Mouse (Mus musculus): ENCODE measurements around the gene Clcnka. TPM values are rescaled to one million over a fixed set of nuclear protein-coding genes. Genes with fewer than 3 reads are reported as not detected.

Clcnka gene
- polyA plus RNA-seq, 1 experiment from 2014 or later: 0.80 TPM

- Histone ChIP-seq H3K4me2 (no peak overlapping the region), H3K4me3 (ENCODE audit: low read depth, low read length) (no peak overlapping the region), H3K27me3 (ENCODE audit: insufficient read depth, low read length) (no peaks in the 10 kb centered on the region), H3K9ac (no peak overlapping the region), H3K27ac (ENCODE audit: low read depth) (no peak overlapping the region), H3K36me3 (ENCODE audit: insufficient read depth) (no peaks in the 10 kb centered on the region), H3K4me1 (ENCODE audit: insufficient read depth) (no peaks in the 10 kb centered on the region), H3K9me3 (ENCODE audit: low read depth, low read length) (no peaks in the 10 kb centered on the region)
- WGBS: 78% methylated on average over 12 of the region's 12 CpGs
- no peak for DNase-seq
- ATAC-seq (ENCODE audit: insufficient read depth): no peak
- no peak for TF ChIP-seq CTCF (IDR thresholded peaks at IDR 0.05; ENCODE audit: low read depth)
Observed at GRCm38 (mm10) chr4:141439083-141439803, 40.7 kb upstream of the Clcnka start.

GRCm38 (mm10) chr4:141435974-141436373 is 37.5 kb upstream of the Clcnka start, which contains the start of gene Srarp:
Gene Srarp, minus strand, starts transcription at chr4:141436105.
- no peak within 1 kb of the TSS for H3K9ac ChIP-seq
- DNase-seq (no peak), ATAC-seq (ENCODE audit: insufficient read depth) (no peak)
- no peak for TF ChIP-seq CTCF (IDR thresholded peaks at IDR 0.05; ENCODE audit: low read depth)
- H3K27ac ChIP-seq (ENCODE audit: low read depth): no peak within 1 kb of the TSS
- no peaks in the 10 kb centered on the region for H3K27me3 ChIP-seq (ENCODE audit: insufficient read depth, low read length)
- no peaks in the 10 kb centered on the region for H3K36me3 ChIP-seq (ENCODE audit: insufficient read depth)
- no peak within 1 kb of the TSS for H3K4me3 ChIP-seq (ENCODE audit: low read depth, low read length)
- no peak within 1 kb of the TSS for H3K4me2 ChIP-seq
- 60% methylated on average over 1 of the region's 1 CpGs for WGBS
- H3K4me1 ChIP-seq (ENCODE audit: insufficient read depth): no peaks in the 10 kb centered on the region
- no peaks in the 10 kb centered on the region for H3K9me3 ChIP-seq (ENCODE audit: low read depth, low read length)

- H3K9me3 ChIP-seq (ENCODE audit: low read depth, low read length): no peaks in the 10 kb centered on the region
- ATAC-seq (ENCODE audit: insufficient read depth) (no peak), DNase-seq (no peak)
- TF ChIP-seq CTCF (IDR thresholded peaks at IDR 0.05; ENCODE audit: low read depth): no peak
- no peak overlapping the region for H3K4me3 ChIP-seq (ENCODE audit: low read depth, low read length)
- H3K27me3 ChIP-seq (ENCODE audit: insufficient read depth, low read length): no peaks in the 10 kb centered on the region
- H3K9ac ChIP-seq: no peak overlapping the region
- H3K4me1 ChIP-seq (ENCODE audit: insufficient read depth): no peaks in the 10 kb centered on the region
- H3K27ac ChIP-seq (ENCODE audit: low read depth): no peak overlapping the region
- no peak overlapping the region for H3K4me2 ChIP-seq
- H3K36me3 ChIP-seq (ENCODE audit: insufficient read depth): no peaks in the 10 kb centered on the region
- 78% methylated on average over 18 of the region's 18 CpGs for WGBS
Observed at GRCm38 (mm10) chr4:141433191-141433590, 34.7 kb upstream of the Clcnka start.

GRCm38 (mm10) chr4:141432666-141433065 is 34.1 kb upstream of the Clcnka start:
- DNase-seq: no peak
- WGBS: 43% methylated on average over 14 of the region's 14 CpGs
- TF ChIP-seq CTCF (IDR thresholded peaks at IDR 0.05; ENCODE audit: low read depth): no peak
- no peak overlapping the region for H3K4me3 ChIP-seq (ENCODE audit: low read depth, low read length)
- H3K9ac ChIP-seq: no peak overlapping the region
- no peak for ATAC-seq (ENCODE audit: insufficient read depth)
- no peaks in the 10 kb centered on the region for H3K27me3 ChIP-seq (ENCODE audit: insufficient read depth, low read length)
- H3K36me3 ChIP-seq (ENCODE audit: insufficient read depth): no peaks in the 10 kb centered on the region
- H3K4me2 ChIP-seq: no peak overlapping the region
- H3K9me3 ChIP-seq (ENCODE audit: low read depth, low read length): no peaks in the 10 kb centered on the region
- H3K4me1 ChIP-seq (ENCODE audit: insufficient read depth): 0 out of 2 replicates have a peak, but pooled peaks cover under 1% of the 10 kb centered on the region
- H3K27ac ChIP-seq (ENCODE audit: low read depth): no peak overlapping the region

GRCm38 (mm10) chr4:141430997-141431396 is 32.5 kb upstream of the Clcnka start:
- ATAC-seq (ENCODE audit: insufficient read depth) (no peak), DNase-seq (peak; percentile 83)
- Histone ChIP-seq H3K36me3 (ENCODE audit: insufficient read depth) (no peaks in the 10 kb centered on the region), H3K4me1 (ENCODE audit: insufficient read depth) (peaks cover 3% of the 10 kb centered on the region; the same call in 1 of the 2 replicates), H3K9me3 (ENCODE audit: low read depth, low read length) (no peaks in the 10 kb centered on the region), H3K27ac (ENCODE audit: low read depth) (no peak overlapping the region), H3K9ac (no peak overlapping the region), H3K4me3 (ENCODE audit: low read depth, low read length) (no peak overlapping the region), H3K4me2 (no peak overlapping the region), H3K27me3 (ENCODE audit: insufficient read depth, low read length) (no peaks in the 10 kb centered on the region)
- peak; percentile 85 for TF ChIP-seq CTCF (IDR thresholded peaks at IDR 0.05; ENCODE audit: low read depth)
- 40% methylated on average over 9 of the region's 9 CpGs for WGBS

- no peaks in the 10 kb centered on the region for H3K9me3 ChIP-seq (ENCODE audit: low read depth, low read length)
- H3K27ac ChIP-seq (ENCODE audit: low read depth): no peak overlapping the region
- no peak overlapping the region for H3K9ac ChIP-seq
- no peaks in the 10 kb centered on the region for H3K27me3 ChIP-seq (ENCODE audit: insufficient read depth, low read length)
- H3K36me3 ChIP-seq (ENCODE audit: insufficient read depth): no peaks in the 10 kb centered on the region
- no peak for ATAC-seq (ENCODE audit: insufficient read depth)
- 53% methylated on average over 9 of the region's 9 CpGs for WGBS
- peak; percentile 67 for TF ChIP-seq CTCF (IDR thresholded peaks at IDR 0.05; ENCODE audit: low read depth)
- peaks cover 3% of the 10 kb centered on the region; the same call in 1 of the 2 replicates for H3K4me1 ChIP-seq (ENCODE audit: insufficient read depth)
- DNase-seq: peak; percentile 65
- H3K4me2 ChIP-seq: no peak overlapping the region
- no peak overlapping the region for H3K4me3 ChIP-seq (ENCODE audit: low read depth, low read length)
Observed at GRCm38 (mm10) chr4:141429847-141430246, 31.3 kb upstream of the Clcnka start.

- TF ChIP-seq CTCF (IDR thresholded peaks at IDR 0.05; ENCODE audit: low read depth): no peak
- no peak overlapping the region for H3K27ac ChIP-seq (ENCODE audit: low read depth)
- no peak overlapping the region for H3K4me2 ChIP-seq
- H3K9ac ChIP-seq: no peak overlapping the region
- H3K36me3 ChIP-seq (ENCODE audit: insufficient read depth): no peaks in the 10 kb centered on the region
- no peaks in the 10 kb centered on the region for H3K9me3 ChIP-seq (ENCODE audit: low read depth, low read length)
- H3K4me3 ChIP-seq (ENCODE audit: low read depth, low read length): no peak overlapping the region
- ATAC-seq (ENCODE audit: insufficient read depth): no peak
- H3K4me1 ChIP-seq (ENCODE audit: insufficient read depth): peaks cover 3% of the 10 kb centered on the region; the same call in 1 of the 2 replicates
- 77% methylated on average over 6 of the region's 6 CpGs for WGBS
- no peaks in the 10 kb centered on the region for H3K27me3 ChIP-seq (ENCODE audit: insufficient read depth, low read length)
- DNase-seq: no peak
Observed at GRCm38 (mm10) chr4:141429381-141429780, 30.9 kb upstream of the Clcnka start.

All from lung, embryonic 14.5 days (tissue).